Mouse (Mus musculus) granulocyte monocyte progenitor cell, adult 5-6 weeks (primary cell): ENCODE measurements around the gene Clrn3. TPM values are rescaled to one million over a fixed set of nuclear protein-coding genes. Genes with fewer than 3 reads are reported as not detected.
A peak's percentile ranks its signal among the peaks of the same experiment; 100 is the strongest.

ENCODE experiments used
- ATAC-seq: replicated peaks from 2 replicates; pipeline ENCODE4 v1.8.0; 2016; ENCODE audit warnings: mild to moderate bottlenecking, moderate TSS enrichment, inconsistent platforms; ENCODE audit not compliant: poor library complexity, severe bottlenecking
- total RNA-seq, 2 experiments: library from RNA; stranded (forward) in 1 of 2; stranded (reverse) in 1 of 2; fragments of 200-712, 200-1000 nt in 1 of 2; fragments of >200 nt in 1 of 2; fragmentation: Nextera tagmentation in 1 of 2; gene quantifications; 2 replicates each; pipeline ENCODE4 v1.2.3; 2014 to 2017

Clrn3 gene
- total RNA-seq, 2 experiments from 2014 or later: not detected

GRCm38 (mm10) chr7:135495303-135495702 is 33.2 kb downstream of the Clrn3 start:
- peak; percentile 72 for ATAC-seq

GRCm38 (mm10) chr7:135490500-135490886 is 38.0 kb downstream of the Clrn3 start:
- ATAC-seq: peak; percentile 64

- no peak for ATAC-seq
Measured at GRCm38 (mm10) chr7:135489724-135490499, 38.5 kb downstream of the Clrn3 start.

- peak; percentile 49 for ATAC-seq
Measured at GRCm38 (mm10) chr7:135488214-135488810, 40.1 kb downstream of the Clrn3 start.

GRCm38 (mm10) chr7:135487423-135487822 is 41.0 kb downstream of the Clrn3 start:
- peak; percentile 66 for ATAC-seq

GRCm38 (mm10) chr7:135486645-135487382 is 41.6 kb downstream of the Clrn3 start:
- no peak for ATAC-seq

GRCm38 (mm10) chr7:135485796-135486410 is 42.6 kb downstream of the Clrn3 start:
- no peak for ATAC-seq

- no peak for ATAC-seq
Measured at GRCm38 (mm10) chr7:135485116-135485795, 43.2 kb downstream of the Clrn3 start.

- ATAC-seq: no peak
Measured at GRCm38 (mm10) chr7:135484341-135484740, 44.1 kb downstream of the Clrn3 start.

GRCm38 (mm10) chr7:135483751-135484150 is 44.7 kb downstream of the Clrn3 start:
- no peak for ATAC-seq

- no peak for ATAC-seq
Measured at GRCm38 (mm10) chr7:135481150-135481549, 47.3 kb downstream of the Clrn3 start.

- no peak for ATAC-seq
Measured at GRCm38 (mm10) chr7:135479912-135480311, 48.5 kb downstream of the Clrn3 start.

- no peak for ATAC-seq
Measured at GRCm38 (mm10) chr7:135479322-135479880, 49.1 kb downstream of the Clrn3 start.

- ATAC-seq: no peak
Measured at GRCm38 (mm10) chr7:135477256-135477655, 51.2 kb downstream of the Clrn3 start.

- ATAC-seq: no peak
Measured at GRCm38 (mm10) chr7:135475981-135476380, 52.5 kb downstream of the Clrn3 start.

GRCm38 (mm10) chr7:135470319-135470718 is 58.1 kb downstream of the Clrn3 start:
- no peak for ATAC-seq

- no peak for ATAC-seq
Measured at GRCm38 (mm10) chr7:135468631-135469030, 59.8 kb downstream of the Clrn3 start.

- no peak for ATAC-seq
Measured at GRCm38 (mm10) chr7:135465293-135465692, 63.2 kb downstream of the Clrn3 start.

- ATAC-seq: peak; percentile 58
Measured at GRCm38 (mm10) chr7:135464689-135465259, 63.7 kb downstream of the Clrn3 start.
